Mouse (Mus musculus) thymus, postnatal 25 days (tissue): ENCODE measurements around the gene R3hdm2.

Experiments used
- DNase-seq: peaks from one replicate; pipeline ENCODE4 v3.0.0; 2022

Gene R3hdm2

GRCm38 (mm10) chr10:127519903-127520713 is 140.0 kb downstream of the R3hdm2 start:
- no peak for DNase-seq

- no peak for DNase-seq
Observed at GRCm38 (mm10) chr10:127520714-127521357, 140.7 kb downstream of the R3hdm2 start.

GRCm38 (mm10) chr10:127521611-127522080 is 141.5 kb downstream of the R3hdm2 start:
- no peak for DNase-seq

GRCm38 (mm10) chr10:127522088-127522581 is 142.0 kb downstream of the R3hdm2 start, which contains the start of gene Shmt2:
Shmt2 (minus strand) TSS chr10:127522444.
- peak; percentile 86 for DNase-seq

- no peak for DNase-seq
Observed at GRCm38 (mm10) chr10:127524646-127525255, 144.6 kb downstream of the R3hdm2 start.

- peak; percentile 70 for DNase-seq
Observed at GRCm38 (mm10) chr10:127526048-127526447, 145.9 kb downstream of the R3hdm2 start.

GRCm38 (mm10) chr10:127526681-127527080 is 146.6 kb downstream of the R3hdm2 start:
- DNase-seq: no peak

GRCm38 (mm10) chr10:127527481-127527880 is 147.4 kb downstream of the R3hdm2 start:
- no peak for DNase-seq

GRCm38 (mm10) chr10:127530945-127531344 is 150.8 kb downstream of the R3hdm2 start:
- no peak for DNase-seq

- no peak for DNase-seq
Observed at GRCm38 (mm10) chr10:127531548-127531947, 151.4 kb downstream of the R3hdm2 start.

GRCm38 (mm10) chr10:127534036-127534928 is 154.2 kb downstream of the R3hdm2 start, which contains the start of gene Nxph4:
Nxph4 (minus strand) TSS chr10:127534559.
- DNase-seq: no peak

GRCm38 (mm10) chr10:127534929-127535384 is 154.8 kb downstream of the R3hdm2 start:
- no peak for DNase-seq

GRCm38 (mm10) chr10:127536586-127537314 is 156.6 kb downstream of the R3hdm2 start:
- peak; percentile 49 for DNase-seq

- DNase-seq: peak; percentile 71
Observed at GRCm38 (mm10) chr10:127537854-127538583, 157.9 kb downstream of the R3hdm2 start.

GRCm38 (mm10) chr10:127541510-127541909 is 161.4 kb downstream of the R3hdm2 start:
- no peak for DNase-seq

- DNase-seq: no peak
Observed at GRCm38 (mm10) chr10:127542084-127542483, 162.0 kb downstream of the R3hdm2 start.

- no peak for DNase-seq
Observed at GRCm38 (mm10) chr10:127542720-127543119, 162.6 kb downstream of the R3hdm2 start.

GRCm38 (mm10) chr10:127543916-127544315 is 163.8 kb downstream of the R3hdm2 start:
- no peak for DNase-seq

- no peak for DNase-seq
Observed at GRCm38 (mm10) chr10:127544375-127544774, 164.2 kb downstream of the R3hdm2 start.

- DNase-seq: no peak
Observed at GRCm38 (mm10) chr10:127546505-127546904, 166.4 kb downstream of the R3hdm2 start.

GRCm38 (mm10) chr10:127548236-127548635 is 168.1 kb downstream of the R3hdm2 start:
- no peak for DNase-seq
